Mouse (Mus musculus): Measurements from ENCODE around the gene Vapb. TPM values are rescaled to one million over a fixed set of nuclear protein-coding genes. Genes with fewer than 3 reads are reported as not detected.

Vapb gene
- polyA plus RNA-seq, 2 experiments from 2014 or later: 1.8 to 2.0 TPM

- ATAC-seq: no peak
Observed at GRCm38 (mm10) chr2:173738232-173738631, 921 bp downstream of the Vapb start.

DNA sequence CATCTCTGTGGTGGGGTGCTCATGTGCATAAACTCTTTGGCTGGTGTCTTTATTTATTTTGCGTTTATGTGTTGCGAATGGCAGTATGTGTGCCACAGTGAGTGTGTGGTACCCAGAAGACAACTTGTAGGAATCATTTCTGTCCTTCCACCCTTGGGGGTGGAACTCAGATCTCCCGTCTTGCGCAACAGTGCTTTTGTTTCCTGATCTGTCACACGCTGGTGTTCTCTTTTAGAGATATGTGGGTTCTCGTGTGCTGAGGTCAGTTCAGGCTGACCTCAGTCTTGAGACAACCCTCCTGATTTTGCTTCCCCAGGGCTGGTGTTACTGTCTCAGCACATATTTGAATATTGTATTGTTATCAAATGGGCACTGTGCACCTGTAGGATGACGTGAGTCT is 1.8 kb downstream of the Vapb start:
- ATAC-seq: no peak

GRCm38 (mm10) chr2:173742090-173742489 is 4.8 kb downstream of the Vapb start:
- ATAC-seq: no peak

- no peak for ATAC-seq
Observed at GRCm38 (mm10) chr2:173742744-173743143, 5.4 kb downstream of the Vapb start.

DNA sequence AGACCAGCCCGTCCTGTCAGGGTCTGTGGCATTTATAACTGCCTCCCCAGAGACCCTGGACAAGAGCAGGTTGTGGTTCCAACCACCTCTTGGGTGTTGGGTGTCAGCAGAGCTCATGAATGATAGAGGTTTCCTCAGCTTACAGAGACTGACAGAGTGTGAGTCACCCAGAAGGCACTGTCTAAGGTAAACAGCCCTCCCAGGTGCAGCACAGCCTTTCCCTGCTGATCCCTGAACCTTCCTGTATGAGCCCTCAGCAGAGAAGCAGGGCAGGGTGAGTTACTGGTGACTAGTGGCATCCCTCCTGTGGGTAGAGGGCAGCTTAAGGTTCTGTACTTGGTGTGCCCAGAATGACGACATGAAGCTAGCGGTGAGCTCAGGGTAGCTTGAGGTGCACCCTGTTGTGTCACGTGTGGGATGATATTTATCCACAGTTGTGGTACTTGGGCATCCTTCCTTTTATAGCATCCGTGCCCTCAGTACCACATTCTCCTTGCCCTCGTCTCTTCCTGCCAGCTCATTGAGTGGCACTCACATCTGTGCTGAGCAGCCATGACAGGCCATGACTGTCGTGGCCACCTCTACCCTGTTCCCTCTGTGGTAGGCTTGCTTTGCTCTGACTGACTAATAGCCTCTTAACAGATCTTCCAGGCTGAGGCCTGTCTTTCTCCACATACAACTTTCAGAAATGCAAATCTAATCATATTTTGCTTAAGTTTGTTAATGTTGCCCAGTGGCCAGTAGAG is 6.9 kb downstream of the Vapb start:
- ATAC-seq: no peak

DNA sequence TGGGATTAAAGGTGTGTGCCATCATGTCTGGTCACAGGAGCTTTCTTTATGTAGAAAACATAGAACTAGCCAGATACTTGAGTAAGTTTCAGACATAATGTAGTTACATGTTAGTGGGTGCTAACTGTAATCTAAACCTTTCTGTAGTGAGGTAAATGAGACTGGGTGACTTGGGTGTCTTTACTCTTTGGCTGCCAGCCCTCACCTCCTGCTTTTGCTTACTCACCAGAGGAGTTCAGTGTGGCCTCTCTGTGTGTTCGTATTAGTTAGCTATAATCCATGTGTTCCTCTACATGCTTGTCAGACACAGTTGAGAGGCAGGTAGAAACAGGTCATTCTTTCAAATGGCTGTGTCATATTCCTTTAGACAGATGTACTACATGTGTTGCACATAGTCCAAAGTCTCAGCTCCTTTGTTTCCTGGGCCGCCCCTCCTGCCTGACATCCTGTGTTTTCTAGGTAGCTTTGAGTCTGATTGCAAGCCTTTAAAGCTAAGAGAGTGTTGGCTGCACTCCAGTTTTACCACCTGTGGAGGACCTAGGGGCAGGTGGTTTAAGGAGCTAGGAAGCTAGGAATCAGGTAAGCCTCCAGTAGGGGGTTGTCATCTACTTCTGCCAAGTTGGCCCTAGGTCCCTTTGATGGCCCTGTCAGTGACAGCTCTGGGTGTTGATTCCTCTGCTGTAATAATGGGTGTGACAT is 11.8 kb downstream of the Vapb start:
- ATAC-seq: no peak

GRCm38 (mm10) chr2:173755433-173756144 is 18.3 kb downstream of the Vapb start:
- ATAC-seq: no peak

DNA sequence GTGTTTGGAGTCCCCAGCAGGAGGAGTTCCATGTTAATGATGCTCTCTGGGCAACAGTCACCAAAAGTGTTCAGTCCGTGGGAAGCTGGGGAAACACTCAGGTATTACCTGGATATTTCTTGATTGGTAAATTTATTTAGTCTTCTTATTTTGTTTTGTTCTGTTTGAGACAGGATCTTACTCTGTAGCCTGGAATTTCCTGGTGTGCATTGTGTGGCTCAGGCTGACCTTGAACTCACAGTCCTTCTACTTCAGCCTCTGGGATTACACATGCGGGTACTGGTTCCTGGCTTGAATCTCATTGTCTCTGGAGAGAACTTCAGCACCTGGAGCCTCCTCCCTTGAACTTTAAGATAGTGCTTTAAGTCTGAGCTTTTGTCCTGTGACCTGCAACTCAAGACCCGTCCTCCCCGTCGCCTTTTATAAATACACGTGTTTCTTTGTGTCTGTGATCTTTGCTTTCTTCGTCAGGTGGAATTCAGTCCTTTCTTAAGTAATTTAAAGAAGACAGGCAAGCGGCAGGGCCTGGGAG is 20.4 kb downstream of the Vapb start:
- no peak for ATAC-seq

DNA sequence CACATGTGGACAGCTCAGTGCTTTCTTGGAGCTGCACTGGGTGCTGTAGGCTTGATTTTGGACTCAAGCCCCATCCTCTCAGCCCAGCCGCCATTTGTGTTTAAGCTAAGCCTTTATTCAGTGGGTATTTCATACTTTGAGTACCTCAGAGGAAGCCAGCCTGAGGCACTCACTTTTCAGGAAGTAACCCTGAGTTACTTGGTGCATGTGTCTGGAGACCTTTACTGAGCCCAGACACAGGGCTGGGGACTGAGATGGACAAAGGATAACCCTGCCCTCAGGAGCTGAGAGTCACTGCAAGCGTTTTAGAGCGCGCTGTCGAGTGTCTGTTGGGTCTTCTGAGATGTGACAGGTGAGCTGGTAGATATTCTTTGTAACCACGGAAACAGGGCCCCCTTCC is 23.3 kb downstream of the Vapb start:
- ATAC-seq: no peak

- ATAC-seq: no peak
Observed at GRCm38 (mm10) chr2:173764629-173765028, 27.3 kb downstream of the Vapb start.

DNA sequence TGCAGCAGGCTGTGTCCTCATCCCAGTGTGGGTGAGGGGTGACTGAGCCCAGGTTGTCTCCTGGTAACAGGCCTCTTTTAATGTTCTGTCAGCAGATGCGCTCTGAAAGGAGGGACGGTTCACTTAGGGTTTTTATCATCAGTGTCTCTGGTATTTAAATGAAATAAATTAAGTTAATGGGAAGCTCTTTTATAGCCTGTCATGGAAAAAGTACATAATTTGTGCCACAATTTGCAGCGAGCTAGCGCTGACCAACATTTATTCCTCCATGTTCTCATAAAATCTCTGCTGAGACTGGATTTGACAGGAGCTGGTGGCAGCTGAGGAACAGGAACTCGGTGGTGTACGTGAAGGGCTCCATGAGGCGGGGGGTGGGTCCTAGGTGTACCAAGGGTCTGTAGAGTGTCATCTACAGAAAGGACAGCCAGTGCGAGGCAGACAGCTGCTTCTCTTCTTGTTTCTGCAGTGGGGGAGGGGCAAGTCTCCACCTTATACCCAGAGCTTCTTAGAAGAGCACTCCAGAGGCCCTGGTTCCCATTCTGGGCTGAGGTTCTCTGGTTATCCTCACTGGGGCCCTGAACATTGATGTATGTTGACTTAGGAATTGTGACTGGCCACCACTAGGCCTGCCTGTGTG is 30.8 kb downstream of the Vapb start:
- no peak for ATAC-seq

- ATAC-seq: peak; percentile 67
Observed at GRCm38 (mm10) chr2:173769183-173769582, 31.9 kb downstream of the Vapb start.

DNA sequence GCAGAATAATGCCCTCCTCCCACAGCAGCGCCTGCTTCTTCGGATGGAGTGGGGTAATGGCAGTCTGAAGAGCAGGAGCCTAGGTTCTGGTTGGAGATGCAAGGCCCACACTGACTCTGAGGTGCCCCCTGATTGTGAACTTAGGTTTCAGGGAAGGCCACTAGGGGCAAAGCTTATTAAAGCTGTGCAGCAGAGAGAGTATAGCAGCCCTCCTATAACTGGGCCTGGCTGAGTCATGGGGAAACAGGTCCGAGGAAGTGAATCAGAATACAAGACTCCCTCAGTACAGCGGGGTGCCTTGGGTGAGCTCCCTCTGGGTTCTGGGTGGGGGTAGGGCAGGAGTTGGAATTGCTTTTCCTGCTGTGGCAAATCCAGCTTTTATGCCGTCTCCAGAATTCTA is 33.3 kb downstream of the Vapb start:
- ATAC-seq: no peak

- ATAC-seq: no peak
Observed at GRCm38 (mm10) chr2:173771706-173772105, 34.4 kb downstream of the Vapb start.

- no peak for ATAC-seq
Observed at GRCm38 (mm10) chr2:173775556-173775955, 38.2 kb downstream of the Vapb start.

DNA sequence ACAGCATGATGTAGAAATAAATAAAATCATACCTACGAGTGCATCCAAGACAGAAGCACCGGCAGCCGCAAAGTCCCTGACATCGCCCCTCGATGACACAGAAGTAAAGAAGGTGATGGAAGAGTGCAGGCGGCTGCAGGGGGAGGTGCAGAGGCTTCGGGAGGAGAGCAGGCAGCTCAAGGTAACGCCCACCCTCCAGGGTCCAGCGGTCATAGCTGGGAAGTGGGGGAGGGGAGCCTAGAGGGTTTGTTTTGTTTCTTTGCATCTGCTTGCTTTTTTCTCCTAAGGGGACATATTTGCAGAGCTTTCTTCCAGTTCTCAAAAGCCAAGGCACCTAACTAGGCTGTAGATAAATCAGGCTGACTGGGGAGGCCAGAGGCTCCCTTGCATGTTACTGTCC is 38.8 kb downstream of the Vapb start:
- no peak for ATAC-seq

- ATAC-seq: no peak
Observed at GRCm38 (mm10) chr2:173780931-173781330, 43.6 kb downstream of the Vapb start.

DNA sequence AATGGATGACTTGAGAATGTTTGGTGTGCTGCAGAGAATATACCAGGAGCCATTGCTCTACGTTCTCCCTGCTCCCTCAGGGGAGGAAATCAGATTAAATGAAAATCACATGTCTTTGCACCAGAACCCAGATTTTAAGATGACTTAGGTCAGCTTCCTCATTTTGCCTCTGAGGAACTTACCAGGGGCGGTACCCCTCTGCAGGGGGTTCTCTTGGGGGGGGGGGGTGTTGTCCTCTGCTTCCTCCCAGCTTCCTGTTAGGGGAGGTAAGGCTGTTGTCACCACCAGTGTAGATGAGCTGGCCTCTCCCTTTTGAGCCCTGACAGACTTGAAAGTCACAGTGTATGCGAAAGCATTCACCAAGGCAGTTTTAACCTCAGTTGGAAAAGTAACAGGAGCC is 47.1 kb downstream of the Vapb start:
- no peak for ATAC-seq

GRCm38 (mm10) chr2:173784884-173785283 is 47.6 kb downstream of the Vapb start:
- ATAC-seq: no peak

- no peak for ATAC-seq
Observed at GRCm38 (mm10) chr2:173789945-173790804, 52.9 kb downstream of the Vapb start.

GRCm38 (mm10) chr2:173791904-173792757 is 54.8 kb downstream of the Vapb start:
- ATAC-seq: no peak
